Mouse (Mus musculus): Measurements from ENCODE around the gene Nalcn.

GRCm38 (mm10) chr14:123626501-123627179 lies at the start of gene Nalcn:
- no peak for TF ChIP-seq CTCF (IDR thresholded peaks at IDR 0.05; ENCODE audit: low read depth, low read length)
- no peak for TF ChIP-seq POLR2A (IDR thresholded peaks at IDR 0.05; ENCODE audit: insufficient read depth, low read length)
